Mouse (Mus musculus) embryo, embryonic 10 days (tissue): ENCODE measurements at regions not wholly inside any gene's neighbourhood (a gene's known extent, or its start where the extent isn't known, plus 50 kb on each side); places are given as distances from the start of the nearest gene placed in this dataset.

Experiments used
- DNase-seq: peaks from one replicate; pipeline ENCODE4 v3.0.0-alpha.2; 2015; ENCODE audit warnings: low spot score

GRCm38 (mm10) chr6:51181905-51182304 lies 250.6 kb upstream of the Nfe2l3 start:
- peak; percentile 31 for DNase-seq

DNA sequence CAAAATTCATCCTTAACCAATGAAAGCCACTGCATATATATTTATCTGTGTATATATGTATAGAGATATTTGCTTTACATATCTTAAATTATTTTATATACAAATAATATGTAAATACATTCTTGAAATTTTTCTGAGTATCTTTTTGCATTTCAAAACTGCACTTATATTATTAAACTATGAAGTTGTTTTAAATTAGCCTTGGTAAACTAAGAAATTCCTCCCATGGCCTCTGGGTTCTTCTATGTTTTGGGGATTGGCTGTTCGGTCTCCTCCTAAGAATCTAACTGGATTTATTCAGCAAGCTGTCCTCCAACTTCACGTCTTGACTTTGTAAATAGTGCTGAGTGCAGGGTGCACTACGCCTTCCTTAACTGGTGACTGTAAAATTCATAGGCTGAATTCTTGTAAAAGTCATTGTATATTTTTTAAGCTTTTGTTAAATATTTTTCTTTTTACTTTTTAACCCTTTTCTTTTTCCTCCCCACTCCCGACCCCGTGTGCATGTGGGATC lies 249.6 kb upstream of the Nfe2l3 start:
- DNase-seq, result peak; percentile 9

GRCm38 (mm10) chr6:51183576-51184420 lies 248.7 kb upstream of the Nfe2l3 start:
- peak; percentile 36 for DNase-seq

DNA sequence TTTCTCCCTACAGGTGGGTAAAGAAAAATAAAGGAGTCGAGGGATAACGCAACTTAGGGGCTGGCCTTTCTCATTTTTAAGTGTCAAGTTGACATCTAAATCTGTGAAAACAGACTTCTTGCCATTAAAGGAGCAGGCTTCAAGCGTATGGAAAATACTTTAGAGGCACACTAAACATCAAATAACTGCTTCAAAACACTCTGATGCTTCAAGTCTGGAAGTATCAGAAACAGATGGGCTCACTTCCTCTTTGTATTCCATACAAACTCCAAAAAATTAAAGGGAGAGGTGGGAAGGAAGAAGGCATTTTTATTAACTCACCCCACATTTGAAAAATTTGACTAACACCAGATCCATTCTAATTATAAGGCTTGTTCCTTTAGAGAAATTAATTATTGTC lies 248.0 kb upstream of the Nfe2l3 start:
- peak; percentile 12 for DNase-seq

- DNase-seq, result peak; percentile 5
These were observed 247.3 kb upstream of the Nfe2l3 start for GRCm38 (mm10) chr6:51185201-51185600.

GRCm38 (mm10) chr6:51189173-51189572 lies 243.3 kb upstream of the Nfe2l3 start:
- no peak for DNase-seq

- DNase-seq, result no peak
These were observed 239.6 kb upstream of the Nfe2l3 start for GRCm38 (mm10) chr6:51192826-51193225.

DNA sequence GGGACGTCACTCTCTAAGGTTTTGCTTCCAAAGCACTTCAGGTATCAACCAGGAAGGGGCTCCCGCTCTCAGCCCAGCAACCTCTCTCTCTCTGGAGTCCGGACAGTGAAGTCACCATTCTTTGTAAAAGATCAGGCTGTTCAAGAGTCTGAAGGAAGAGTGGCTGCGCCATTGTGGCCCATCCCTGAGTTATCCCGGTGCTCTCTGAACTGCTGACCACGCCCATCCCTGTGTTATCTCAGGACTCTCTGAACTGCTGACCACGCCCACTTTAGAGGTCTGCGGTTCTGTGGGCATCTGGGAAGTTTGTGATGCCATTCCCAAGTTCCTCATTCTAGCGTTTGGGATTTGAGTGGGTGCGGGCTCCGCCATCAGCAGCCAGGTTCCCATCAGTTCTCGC lies 239.1 kb upstream of the Nfe2l3 start:
- peak; percentile 74 for DNase-seq

- no peak for DNase-seq
These were observed 236.1 kb upstream of the Nfe2l3 start for GRCm38 (mm10) chr6:51196391-51196790.

GRCm38 (mm10) chr6:51197000-51197774 lies 235.3 kb upstream of the Nfe2l3 start:
- DNase-seq, result no peak

- DNase-seq, result no peak
These were observed 232.3 kb upstream of the Nfe2l3 start for GRCm38 (mm10) chr6:51200207-51200606.

DNA sequence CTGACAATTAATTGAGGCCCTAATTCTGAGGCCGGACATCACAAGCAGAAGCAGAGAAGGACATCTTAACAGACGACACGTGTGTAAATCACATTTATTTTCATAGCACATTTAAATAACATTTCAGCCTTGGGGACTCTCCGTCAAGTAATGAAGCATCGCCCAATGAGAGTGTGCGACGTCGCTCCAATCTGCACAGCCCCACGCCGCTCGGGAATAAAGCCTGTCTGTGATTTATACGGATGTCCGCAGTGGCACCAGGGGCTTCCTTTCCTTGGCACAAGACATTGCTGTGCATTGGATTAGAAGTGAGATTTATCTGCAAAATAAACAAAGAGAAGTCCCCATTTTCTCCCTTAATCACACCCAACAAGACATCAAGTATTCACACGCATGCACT lies 231.6 kb upstream of the Nfe2l3 start:
- no peak for DNase-seq

DNA sequence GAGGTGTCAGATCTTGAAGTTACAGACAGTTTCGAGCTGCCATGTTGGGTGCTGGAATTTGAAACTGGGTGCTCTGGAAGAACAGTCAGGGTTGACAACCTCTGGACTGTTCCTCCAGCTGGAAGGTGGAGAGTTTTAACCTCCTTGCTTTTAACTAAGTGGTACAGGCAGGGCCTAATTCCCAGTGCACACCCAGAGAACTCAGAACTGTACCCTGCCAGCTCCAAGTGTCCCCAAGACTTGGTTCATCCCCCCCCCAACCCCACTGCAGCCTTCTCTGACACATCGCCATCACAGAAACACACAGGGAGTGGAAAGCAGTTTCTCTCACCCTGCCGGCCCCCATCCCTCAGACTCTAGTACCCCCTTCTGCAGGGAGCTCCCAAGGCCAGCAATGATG lies 228.2 kb upstream of the Nfe2l3 start:
- DNase-seq, result no peak

- no peak for DNase-seq
These were observed 227.1 kb upstream of the Nfe2l3 start for GRCm38 (mm10) chr6:51205411-51205810.

DNA sequence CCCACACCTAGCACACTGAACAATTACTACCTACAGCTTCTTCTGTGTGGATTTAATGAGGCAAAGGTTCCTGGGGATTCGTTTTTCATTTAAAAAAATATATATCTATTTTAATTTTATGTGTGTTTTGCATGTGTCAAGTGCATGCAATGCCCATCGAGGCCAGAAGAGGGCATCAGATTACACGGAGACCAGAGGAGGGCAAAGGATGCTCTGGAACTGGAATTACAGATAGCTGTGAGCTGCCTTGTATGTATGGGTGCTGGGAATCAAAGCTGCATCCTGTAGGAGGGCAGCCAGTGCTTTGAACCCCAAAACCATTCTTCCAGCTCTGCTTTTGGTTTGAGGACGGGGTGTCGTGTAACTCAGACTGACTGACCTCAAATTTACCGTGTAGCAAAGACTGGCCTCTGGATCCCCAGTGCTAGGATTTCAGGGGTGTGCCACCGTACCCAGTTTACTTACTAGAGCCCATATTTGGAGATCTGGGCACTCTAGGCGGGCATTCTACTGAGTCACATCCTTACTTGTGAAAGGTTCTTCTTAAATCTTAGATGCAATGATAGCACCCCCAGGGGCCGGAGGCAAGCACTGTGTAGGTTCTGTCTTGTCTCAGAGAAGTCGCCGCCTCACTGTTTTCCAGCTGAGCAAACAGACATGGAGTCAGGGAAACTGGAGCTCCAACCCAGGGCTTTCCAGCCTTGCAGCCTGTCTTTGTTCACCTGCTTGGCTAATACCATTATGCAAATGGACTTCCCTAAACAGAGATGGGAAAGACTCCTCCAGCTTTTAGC lies 225.6 kb upstream of the Nfe2l3 start:
- DNase-seq, result peak; percentile 86

GRCm38 (mm10) chr6:51207587-51208361 lies 224.7 kb upstream of the Nfe2l3 start:
- DNase-seq, result peak; percentile 50

DNA sequence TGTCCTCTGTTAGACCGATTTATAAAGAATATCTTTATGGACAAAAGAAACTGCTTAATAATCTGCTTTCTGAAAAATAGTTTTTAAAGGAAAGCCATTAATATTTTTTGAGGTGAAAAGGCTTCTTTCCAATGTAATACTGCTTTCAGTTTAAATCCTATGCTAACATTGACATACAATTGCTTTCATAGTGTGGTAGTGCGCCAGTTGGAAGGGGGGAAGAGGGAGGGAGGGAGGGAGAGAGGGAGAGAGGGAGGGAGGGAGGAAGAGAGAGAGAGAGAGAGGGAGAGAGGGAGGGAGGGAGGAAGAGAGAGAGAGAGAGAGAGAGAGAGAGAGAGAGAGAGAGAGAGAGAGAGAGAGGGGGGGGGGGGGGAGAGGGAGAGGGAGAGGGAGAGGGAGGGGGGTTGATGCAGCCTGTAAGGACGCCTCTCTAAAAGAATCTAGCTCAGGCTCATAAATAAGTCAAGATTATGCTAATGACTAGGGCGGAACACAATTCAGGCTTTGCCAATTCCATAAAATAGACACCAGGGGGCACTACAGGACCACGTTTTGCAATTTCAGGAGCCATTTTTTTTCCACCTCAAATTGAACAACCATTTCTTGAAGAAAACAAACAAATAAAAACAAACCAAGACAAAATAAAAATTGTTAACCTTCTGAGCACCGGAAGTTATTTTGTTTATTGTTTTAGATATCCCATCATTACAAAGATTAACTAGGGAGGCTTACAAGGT lies 223.6 kb upstream of the Nfe2l3 start:
- DNase-seq, result peak; percentile 89

GRCm38 (mm10) chr6:51211418-51211817 lies 221.1 kb upstream of the Nfe2l3 start:
- peak; percentile 37 for DNase-seq

DNA sequence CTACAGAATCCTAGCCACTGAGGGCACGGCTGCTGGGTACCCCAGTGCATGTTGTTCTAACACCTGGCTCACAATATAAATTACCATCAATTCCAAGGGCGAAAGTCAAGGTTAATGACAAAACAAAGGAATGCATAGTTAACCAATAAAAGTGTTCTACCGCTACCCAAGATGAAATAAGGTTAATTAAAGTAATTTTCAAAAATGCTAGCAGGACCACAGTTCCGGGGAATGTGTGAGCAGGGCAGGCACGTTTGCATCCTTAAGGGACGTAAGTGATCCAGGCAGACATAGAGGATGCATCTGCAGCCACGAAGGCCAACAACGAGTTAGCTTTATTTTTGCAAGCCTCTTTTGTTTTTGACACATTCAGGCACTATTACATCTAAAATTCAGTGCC lies 220.3 kb upstream of the Nfe2l3 start:
- DNase-seq, result no peak

DNA sequence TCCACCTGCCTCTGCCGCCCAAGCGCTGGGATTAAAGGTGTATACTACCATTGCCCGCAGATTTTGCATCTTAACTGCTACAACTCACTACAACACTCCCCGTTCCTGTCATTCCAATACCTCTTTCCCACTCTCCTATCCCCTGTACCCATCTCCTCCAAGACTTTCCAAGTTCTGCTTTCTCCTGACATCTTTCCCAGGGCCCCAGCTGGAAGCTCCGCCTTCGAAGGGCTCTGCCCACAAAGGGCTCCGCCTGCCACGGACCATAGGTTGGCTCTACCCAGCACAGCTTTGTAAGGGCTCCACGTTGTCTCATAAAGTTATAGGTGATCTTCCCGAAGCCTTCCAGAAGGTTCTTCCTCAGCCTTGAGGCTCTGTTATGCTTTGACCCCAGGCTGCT lies 217.1 kb upstream of the Nfe2l3 start:
- no peak for DNase-seq

DNA sequence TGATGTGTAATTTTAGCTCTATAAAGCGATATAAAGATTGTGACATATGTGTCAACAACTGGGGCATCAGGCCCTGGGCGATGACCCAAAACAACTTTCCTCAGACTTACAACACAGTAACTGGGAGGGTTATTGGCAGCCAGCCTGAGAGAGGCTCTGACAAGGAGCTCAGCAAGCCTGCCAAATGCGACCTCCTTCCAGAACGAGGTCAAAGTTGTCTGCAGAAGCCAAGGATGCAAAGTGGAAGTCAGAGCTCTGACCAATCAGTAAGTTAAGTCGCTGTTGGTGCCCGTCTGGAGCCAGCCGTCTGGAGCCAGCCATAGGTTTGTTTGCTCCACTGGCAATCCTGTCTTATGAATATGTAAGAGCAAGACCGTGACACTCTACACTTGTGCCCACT lies 216.0 kb upstream of the Nfe2l3 start:
- DNase-seq, result peak; percentile 31
